Mouse (Mus musculus) hindbrain, embryonic 10.5 days (tissue): ENCODE measurements at regions not wholly inside any gene's neighbourhood (a gene's known extent, or its start where the extent isn't known, plus 50 kb on each side); places are given as distances from the start of the nearest gene placed in this dataset.
A peak's percentile ranks its signal among the peaks of the same experiment; 100 is the strongest.

Source experiments
- DNase-seq: peaks from one replicate; pipeline ENCODE4 v3.0.0-alpha.2; 2017; ENCODE audit warnings: low spot score
- H3K27ac ChIP-seq: fragments of 300-500 bp; sonication (generic); 2 replicates; pipeline ENCODE4 v1.5.1; 2016; ENCODE audit warnings: mild to moderate bottlenecking, moderate library complexity
- H3K27me3 ChIP-seq: fragments of 300-500 bp; sonication (generic); 2 replicates; pipeline ENCODE4 v1.6.1; 2016; ENCODE audit warnings: mild to moderate bottlenecking; ENCODE audit not compliant: poor library complexity, insufficient read depth, severe bottlenecking
- H3K36me3 ChIP-seq: fragments of 300-500 bp; sonication (generic); 2 replicates; pipeline ENCODE4 v1.6.1; 2016; ENCODE audit warnings: mild to moderate bottlenecking, moderate library complexity
- H3K4me1 ChIP-seq: fragments of 300-500 bp; sonication (generic); replicated peaks from 2 replicates; pipeline ENCODE4 v1.6.1; 2016; ENCODE audit warnings: mild to moderate bottlenecking
- H3K4me3 ChIP-seq: fragments of 300-500 bp; sonication (generic); 2 replicates; pipeline ENCODE4 v1.5.1; 2016; ENCODE audit warnings: mild to moderate bottlenecking, moderate library complexity
- H3K9me3 ChIP-seq: fragments of 300-500 bp; sonication (generic); 2 replicates; pipeline ENCODE4 v1.6.1; 2016; ENCODE audit warnings: mild to moderate bottlenecking, moderate library complexity
- WGBS: fragments of 180-500 bp; shearing (Covaris S2); methylation state at CpG from one replicate; pipeline ENCODE4 v1.1.7; 2016; 5-methylcytosine and 5-hydroxymethylcytosine counted together

DNA sequence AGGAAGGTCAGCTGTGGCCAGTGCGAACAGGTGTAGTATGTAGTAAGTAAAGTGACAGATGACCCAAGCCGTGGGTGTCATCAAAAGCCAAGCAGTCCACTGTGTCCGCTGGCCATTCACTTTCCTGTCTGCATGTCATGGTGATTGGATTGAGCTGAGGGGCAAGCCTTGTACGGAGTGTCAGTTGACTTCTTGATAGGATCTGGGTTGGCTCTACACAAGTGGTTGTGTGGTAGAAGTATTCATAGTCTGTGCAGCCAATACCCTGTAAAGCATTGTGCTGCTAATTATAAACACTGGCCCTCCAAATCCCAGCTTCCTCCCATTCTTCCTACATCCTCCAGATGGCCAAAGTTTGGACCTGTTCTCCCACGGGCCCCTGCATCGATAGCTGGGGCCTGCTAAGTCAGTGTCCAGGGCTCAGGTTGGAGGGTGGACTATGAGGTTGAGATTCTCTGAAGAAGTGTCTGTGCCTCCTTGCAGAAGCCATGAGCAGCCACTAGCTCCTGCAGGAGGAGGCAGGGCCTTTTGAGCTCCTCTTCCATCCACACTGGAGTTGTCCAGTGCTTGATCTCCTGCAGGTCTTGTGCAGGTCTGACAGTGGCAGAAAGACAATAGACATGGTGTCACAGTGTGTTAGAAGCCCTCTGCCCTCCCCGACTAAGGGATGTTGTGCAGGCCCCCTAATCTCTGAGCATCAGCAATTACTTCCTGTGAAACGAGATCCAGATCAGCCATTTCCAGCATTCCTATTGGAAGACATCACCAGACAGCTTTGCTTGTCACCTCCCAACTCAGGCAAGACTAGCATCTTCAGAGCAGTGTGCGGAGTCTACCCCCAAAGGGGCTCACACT lies 117.9 kb downstream of the Lrrc30 start:
- Histone ChIP-seq H3K4me3 (no peak overlapping the region), H3K9me3 (no peaks in the 10 kb centered on the region), H3K27ac (peak overlapping the region; percentile 60; the same call in 1 of the 2 replicates), H3K4me1 (0 out of 2 replicates have a peak, but pooled peaks cover 7% of the 10 kb centered on the region), H3K36me3 (no peaks in the 10 kb centered on the region), H3K27me3 (no peaks in the 10 kb centered on the region)
- no peak for DNase-seq
- 77% methylated on average over 9 of the region's 9 CpGs for WGBS

DNA sequence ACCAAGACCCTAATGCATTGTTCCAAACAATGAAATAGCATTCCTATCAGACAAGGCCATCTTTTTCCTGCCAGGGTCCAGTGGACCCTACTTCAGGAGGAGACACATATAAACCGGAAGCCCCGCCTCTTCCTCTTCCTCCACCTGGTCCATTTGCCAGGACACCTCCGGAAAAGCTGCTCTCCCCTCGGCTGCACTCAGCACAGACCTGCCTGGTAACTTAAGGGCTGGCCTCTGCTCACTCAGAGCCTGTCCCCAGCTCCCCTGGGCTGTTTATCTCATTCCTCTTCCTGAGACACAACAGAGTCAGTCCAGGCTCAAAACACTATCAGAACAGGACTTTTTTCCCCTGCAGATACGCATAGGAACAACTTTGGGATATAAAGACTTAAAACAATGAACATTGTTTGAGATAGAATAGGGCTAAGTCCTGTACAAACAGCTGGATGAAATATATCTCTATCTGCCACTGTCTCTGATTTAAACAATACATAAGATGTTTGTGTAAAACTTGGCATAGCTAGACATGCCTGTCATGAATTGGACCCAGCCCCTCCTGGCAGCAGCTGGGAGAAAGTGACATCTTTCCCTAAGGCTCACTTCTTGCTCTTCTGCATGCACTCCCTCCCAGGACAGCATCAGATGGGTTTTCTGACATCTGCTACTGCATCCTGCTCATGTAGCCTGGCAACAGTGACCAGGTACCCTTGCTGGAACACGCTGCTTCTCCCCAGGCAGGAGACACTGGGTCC lies 119.6 kb downstream of the Lrrc30 start:
- Histone ChIP-seq H3K4me3 (no peak overlapping the region), H3K27ac (0 out of 2 replicates have a peak overlapping the region, but pooled peaks have one; percentile 9), H3K27me3 (no peaks in the 10 kb centered on the region), H3K36me3 (no peaks in the 10 kb centered on the region), H3K9me3 (no peaks in the 10 kb centered on the region), H3K4me1 (0 out of 2 replicates have a peak, but pooled peaks cover 7% of the 10 kb centered on the region)
- DNase-seq: no peak
- WGBS: 79% methylated on average over 6 of the region's 6 CpGs

GRCm38 (mm10) chr17:67512008-67512407 lies 120.5 kb downstream of the Lrrc30 start:
- 83% methylated on average over 6 of the region's 6 CpGs for WGBS

GRCm38 (mm10) chr17:67509921-67510320 lies 122.6 kb downstream of the Lrrc30 start:
- DNase-seq: no peak
- Histone ChIP-seq H3K4me3 (no peak overlapping the region), H3K4me1 (peaks cover 10% of the 10 kb centered on the region; the same call in 1 of the 2 replicates), H3K27ac (no peak overlapping the region), H3K36me3 (no peaks in the 10 kb centered on the region), H3K9me3 (no peaks in the 10 kb centered on the region), H3K27me3 (no peaks in the 10 kb centered on the region)
- whole genome bisulfite sequencing: 91% methylated on average over 9 of the region's 9 CpGs

More at GRCm38 (mm10) chr17:67512008-67512407, 120.5 kb downstream of the Lrrc30 start:
- no peak overlapping the region for H3K27ac ChIP-seq
- H3K36me3 ChIP-seq: no peaks in the 10 kb centered on the region
- 0 out of 2 replicates have a peak, but pooled peaks cover 7% of the 10 kb centered on the region for H3K4me1 ChIP-seq
- no peaks in the 10 kb centered on the region for H3K9me3 ChIP-seq
- DNase-seq: no peak
- no peak overlapping the region for H3K4me3 ChIP-seq
- no peaks in the 10 kb centered on the region for H3K27me3 ChIP-seq

DNA sequence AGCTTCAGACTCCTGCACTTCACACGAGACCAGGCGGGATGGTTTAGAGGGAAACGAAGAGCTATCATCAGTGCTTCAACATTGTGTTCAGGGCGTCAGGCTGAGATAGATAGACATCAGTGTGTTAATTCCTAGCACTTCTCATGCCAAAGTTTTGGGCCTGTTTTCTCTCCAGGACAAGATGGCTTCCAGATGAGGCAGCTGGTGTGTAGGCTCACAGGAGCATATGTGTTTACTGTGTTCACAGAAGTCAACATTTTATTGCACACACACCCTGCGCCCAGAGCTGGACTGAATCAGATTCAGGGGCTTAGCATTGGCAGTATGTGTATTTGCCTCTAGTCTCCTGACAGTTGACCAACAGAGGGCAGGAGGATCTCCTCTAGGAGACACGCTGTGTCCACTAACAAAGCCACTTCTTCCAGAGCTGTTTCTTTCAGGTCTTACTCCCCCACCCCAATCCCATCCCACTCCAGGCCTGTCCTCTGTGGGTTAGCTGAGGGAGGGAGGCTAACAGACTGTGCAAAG lies 123.4 kb downstream of the Lrrc30 start:
- WGBS: 91% methylated on average over 6 of the region's 6 CpGs
- no peaks in the 10 kb centered on the region for H3K36me3 ChIP-seq
- H3K9me3 ChIP-seq: no peaks in the 10 kb centered on the region
- no peak overlapping the region for H3K27ac ChIP-seq
- no peak overlapping the region for H3K4me3 ChIP-seq
- DNase-seq: no peak
- H3K27me3 ChIP-seq: no peaks in the 10 kb centered on the region
- H3K4me1 ChIP-seq: peaks cover 10% of the 10 kb centered on the region; the same call in 1 of the 2 replicates

GRCm38 (mm10) chr17:67508353-67508752 lies 124.2 kb downstream of the Lrrc30 start:
- H3K36me3 ChIP-seq: no peaks in the 10 kb centered on the region
- H3K27ac ChIP-seq: no peak overlapping the region
- WGBS: 53% methylated on average over 2 of the region's 2 CpGs
- no peak for DNase-seq
- H3K4me3 ChIP-seq: no peak overlapping the region
- H3K9me3 ChIP-seq: no peaks in the 10 kb centered on the region
- H3K27me3 ChIP-seq: no peaks in the 10 kb centered on the region
- peaks cover 10% of the 10 kb centered on the region; the same call in 1 of the 2 replicates for H3K4me1 ChIP-seq

GRCm38 (mm10) chr17:67506466-67506865 lies 126.1 kb downstream of the Lrrc30 start:
- WGBS: 53% methylated on average over 2 of the region's 2 CpGs
- Histone ChIP-seq H3K36me3 (no peaks in the 10 kb centered on the region), H3K4me3 (no peak overlapping the region), H3K9me3 (no peaks in the 10 kb centered on the region), H3K27ac (no peak overlapping the region), H3K27me3 (no peaks in the 10 kb centered on the region), H3K4me1 (peaks cover 18% of the 10 kb centered on the region; the same call in 1 of the 2 replicates)
- no peak for DNase-seq

GRCm38 (mm10) chr17:67504502-67505033 lies 128.0 kb downstream of the Lrrc30 start:
- H3K36me3 ChIP-seq: no peaks in the 10 kb centered on the region
- H3K9me3 ChIP-seq: no peaks in the 10 kb centered on the region
- H3K4me1 ChIP-seq: peaks cover 27% of the 10 kb centered on the region
- no peak for DNase-seq
- no peak overlapping the region for H3K4me3 ChIP-seq
- WGBS: 89% methylated on average over 9 of the region's 9 CpGs
- no peaks in the 10 kb centered on the region for H3K27me3 ChIP-seq
- H3K27ac ChIP-seq: peak overlapping the region; percentile 12; the same call in 1 of the 2 replicates

DNA sequence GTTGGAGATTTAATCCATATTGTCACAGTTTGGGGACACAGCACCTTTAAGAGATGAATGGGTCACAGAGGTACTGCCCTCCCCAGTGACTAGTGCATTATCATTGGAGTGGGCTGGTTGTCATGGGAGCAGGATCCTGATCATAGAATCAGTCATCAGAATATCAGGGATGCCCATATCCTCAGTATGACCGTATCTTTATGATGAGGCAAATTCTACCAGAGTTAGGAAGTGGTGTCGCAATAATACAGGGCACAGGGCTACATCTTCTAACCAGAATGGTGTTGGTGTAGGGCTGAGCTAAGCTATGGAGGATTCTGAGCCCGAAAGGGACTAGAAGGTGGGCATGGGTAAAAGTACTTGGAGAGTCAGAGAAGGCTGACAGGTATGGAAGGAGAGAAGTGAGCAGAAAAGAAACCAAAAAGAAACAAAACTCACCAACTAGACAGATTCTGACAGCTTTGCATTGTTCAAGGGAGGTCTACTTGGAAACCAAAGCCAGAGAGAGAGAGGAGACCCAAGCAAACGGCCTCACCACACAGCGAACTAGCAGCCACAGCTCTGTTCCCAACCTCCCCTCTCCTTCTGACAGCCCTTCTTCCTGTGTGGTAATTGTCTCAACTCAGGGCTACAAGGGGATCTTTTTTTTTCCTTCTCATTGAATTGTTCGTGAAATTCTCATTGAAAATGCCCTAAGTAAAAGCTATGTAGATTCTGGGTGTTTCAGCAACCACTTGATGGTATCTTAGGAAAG lies 129.2 kb downstream of the Lrrc30 start:
- H3K27ac ChIP-seq: no peak overlapping the region
- H3K36me3 ChIP-seq: no peaks in the 10 kb centered on the region
- no peaks in the 10 kb centered on the region for H3K9me3 ChIP-seq
- no peak for DNase-seq
- H3K4me1 ChIP-seq: peaks cover 27% of the 10 kb centered on the region
- WGBS: 72% methylated on average over 6 of the region's 6 CpGs
- no peak overlapping the region for H3K4me3 ChIP-seq
- no peaks in the 10 kb centered on the region for H3K27me3 ChIP-seq

DNA sequence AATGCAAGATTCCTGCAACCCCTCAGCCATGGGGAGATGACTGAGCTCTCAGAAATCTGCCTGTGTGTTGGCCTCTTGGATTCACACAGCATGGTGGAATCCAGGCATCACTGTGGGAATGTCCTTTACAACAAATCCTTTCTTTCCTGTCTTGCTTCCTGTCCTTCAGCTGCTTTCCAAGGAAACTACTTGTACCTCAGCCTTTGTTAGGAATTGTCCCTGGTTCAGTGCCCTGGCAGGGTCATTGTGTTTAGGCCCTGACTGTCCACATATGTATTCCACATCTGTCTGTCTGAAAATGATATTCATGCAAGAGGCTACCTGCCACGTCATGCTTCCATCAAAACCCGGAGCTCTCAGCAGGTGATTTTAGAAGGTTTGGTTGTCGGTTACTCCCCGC lies 129.9 kb downstream of the Lrrc30 start:
- Histone ChIP-seq H3K27ac (no peak overlapping the region), H3K36me3 (no peaks in the 10 kb centered on the region), H3K9me3 (no peaks in the 10 kb centered on the region), H3K27me3 (no peaks in the 10 kb centered on the region), H3K4me3 (no peak overlapping the region), H3K4me1 (peaks cover 30% of the 10 kb centered on the region)
- 77% methylated on average over 4 of the region's 4 CpGs for WGBS
- DNase-seq: no peak

GRCm38 (mm10) chr17:67499783-67500641 lies 132.5 kb downstream of the Lrrc30 start:
- 65% methylated on average over 28 of the region's 28 CpGs for WGBS
- Histone ChIP-seq H3K27me3 (no peaks in the 10 kb centered on the region), H3K36me3 (no peaks in the 10 kb centered on the region), H3K4me3 (no peak overlapping the region), H3K27ac (peak overlapping the region; percentile 35; the same call in 1 of the 2 replicates), H3K9me3 (no peaks in the 10 kb centered on the region), H3K4me1 (peaks cover 46% of the 10 kb centered on the region)
- DNase-seq: peak; percentile 22
